Mouse (Mus musculus) R1 (cell line): Measurements from ENCODE around the gene Itprip.

Experiments
- DNase-seq: peaks from one replicate; pipeline ENCODE4 v3.0.0-alpha.2; 2018; ENCODE audit warnings: low read depth, low spot score

The Itprip gene

GRCm38 (mm10) chr19:47915251-47915650 is 3.8 kb downstream of the Itprip start:
- no peak for DNase-seq

GRCm38 (mm10) chr19:47914191-47914590 is 4.9 kb downstream of the Itprip start:
- no peak for DNase-seq

- DNase-seq = no peak
Observed at GRCm38 (mm10) chr19:47913344-47913743, 5.8 kb downstream of the Itprip start.

- DNase-seq = no peak
Observed at GRCm38 (mm10) chr19:47910751-47911150, 8.3 kb downstream of the Itprip start.

- DNase-seq = no peak
Observed at GRCm38 (mm10) chr19:47910117-47910618, 8.9 kb downstream of the Itprip start.

GRCm38 (mm10) chr19:47909387-47910116 is 9.5 kb downstream of the Itprip start:
- DNase-seq = no peak

GRCm38 (mm10) chr19:47908961-47909371 is 10.1 kb downstream of the Itprip start:
- no peak for DNase-seq

- DNase-seq = no peak
Observed at GRCm38 (mm10) chr19:47907596-47907995, 11.5 kb downstream of the Itprip start.

- DNase-seq = no peak
Observed at GRCm38 (mm10) chr19:47905603-47906002, 13.5 kb downstream of the Itprip start.

- no peak for DNase-seq
Observed at GRCm38 (mm10) chr19:47905081-47905480, 14.0 kb downstream of the Itprip start.

GRCm38 (mm10) chr19:47903679-47904078 is 15.4 kb downstream of the Itprip start:
- DNase-seq = no peak

GRCm38 (mm10) chr19:47902316-47903201 is 16.5 kb downstream of the Itprip start:
- DNase-seq = no peak

- no peak for DNase-seq
Observed at GRCm38 (mm10) chr19:47900558-47900957, 18.5 kb downstream of the Itprip start.

GRCm38 (mm10) chr19:47900012-47900411 is 19.1 kb downstream of the Itprip start:
- DNase-seq = peak; percentile 28

GRCm38 (mm10) chr19:47898472-47899079 is 20.5 kb downstream of the Itprip start:
- DNase-seq = no peak

- DNase-seq = no peak
Observed at GRCm38 (mm10) chr19:47893092-47893491, 26.0 kb downstream of the Itprip start.

- DNase-seq = no peak
Observed at GRCm38 (mm10) chr19:47891562-47892312, 27.4 kb downstream of the Itprip start.

- no peak for DNase-seq
Observed at GRCm38 (mm10) chr19:47890489-47891130, 28.5 kb downstream of the Itprip start.

GRCm38 (mm10) chr19:47888037-47888436 is 31.1 kb downstream of the Itprip start:
- DNase-seq = no peak

- DNase-seq = no peak
Observed at GRCm38 (mm10) chr19:47887417-47887816, 31.7 kb downstream of the Itprip start.

GRCm38 (mm10) chr19:47886617-47887016 is 32.5 kb downstream of the Itprip start:
- DNase-seq = no peak
